ENCODE assay signal across 8 mouse cellular contexts in genomic region chr4:148804780-148805160, GRCm38 (mm10). TPM values are rescaled to one million over a fixed set of nuclear protein-coding genes. Genes with fewer than 3 reads are reported as not detected.
A peak's percentile ranks its signal among the peaks of the same experiment; 100 is the strongest.
DNase-seq lines count a peak whose midpoint lies in the region; ATAC-seq and TF ChIP-seq lines count a peak whose summit lies in the region.

No protein-coding gene starts in this region.

- DNase-seq in embryo, embryonic 9.5 days (ENCODE audit: extremely low spot score): peak; percentile 31
- no peak for DNase-seq in embryo, embryonic 10.5 days (ENCODE audit: low spot score)
- no peak for DNase-seq in heart, postnatal 0 days (ENCODE audit: low spot score)
- DNase-seq in liver, postnatal 0 days: no peak
- DNase-seq in layer of hippocampus, adult 11-12 months (ENCODE audit: low spot score): no peak
- DNase-seq in adrenal gland, adult (ENCODE audit: inconsistent age in 2 of 2, low spot score in 1 of 2): no peak

- H3K9ac ChIP-seq in heart, postnatal 0 days (replicated peaks; ENCODE audit: low read depth, low read length): peak overlapping the region; percentile 94
- no peak overlapping the region for H3K9ac ChIP-seq in liver, postnatal 0 days (replicated peaks)

- no peaks in the 10 kb centered on the region for H3K79me3 ChIP-seq in C2C12 (ENCODE audit: low read depth)

- no peak for ATAC-seq in heart, postnatal 0 days (ENCODE audit: insufficient read depth, low read depth)
- no peak for ATAC-seq in liver, postnatal 0 days
- ATAC-seq in CD4-positive, CD25-positive, alpha-beta regulatory T cell, adult 4 months: no peak

- H3K27me3 ChIP-seq in C2C12 (ENCODE audit: control insufficient read depth, insufficient read depth, insufficient read length): peaks cover 35% of the 10 kb centered on the region
- H3K27me3 ChIP-seq in heart, postnatal 0 days (ENCODE audit: control insufficient read depth, insufficient read depth, low read length): no peaks in the 10 kb centered on the region
- H3K27me3 ChIP-seq in liver, postnatal 0 days (ENCODE audit: insufficient read depth, low read length): peaks cover 80% of the 10 kb centered on the region

- H3K4me2 ChIP-seq in heart, postnatal 0 days (ENCODE audit: low read depth, low read length): peak overlapping the region; percentile 78
- peak overlapping the region; percentile 86 for H3K4me2 ChIP-seq in liver, postnatal 0 days (ENCODE audit: low read depth, low read length)

- peak overlapping the region; percentile 29 for H3K4me3 ChIP-seq in C2C12 (ENCODE audit: insufficient read depth, poor library complexity, severe bottlenecking)
- peak overlapping the region; percentile 98 for H3K4me3 ChIP-seq in heart, postnatal 0 days (ENCODE audit: low read depth, low read length)
- H3K4me3 ChIP-seq in liver, postnatal 0 days (ENCODE audit: low read depth, low read length): peak overlapping the region; percentile 53

- H3K27ac ChIP-seq in heart, postnatal 0 days (ENCODE audit: low read depth): peak overlapping the region; percentile 97
- no peak overlapping the region for H3K27ac ChIP-seq in liver, postnatal 0 days (ENCODE audit: low read depth)

- H3ac ChIP-seq in C2C12 (ENCODE audit: control insufficient read depth, insufficient read length, low read depth): no peak overlapping the region

- no peaks in the 10 kb centered on the region for H3K79me2 ChIP-seq in C2C12 (ENCODE audit: control insufficient read depth, insufficient read depth)

- no peaks in the 10 kb centered on the region for H3K9me3 ChIP-seq in heart, postnatal 0 days (replicated peaks; ENCODE audit: control insufficient read depth, low read length)
- H3K9me3 ChIP-seq in liver, postnatal 0 days (ENCODE audit: low read length): no peaks in the 10 kb centered on the region

- no peak for TF ChIP-seq EP300 in heart, postnatal 0 days (IDR thresholded peaks at IDR 0.05; ENCODE audit: low read depth)
- no peak for TF ChIP-seq EP300 in liver, postnatal 0 days (IDR thresholded peaks at IDR 0.05; ENCODE audit: low read depth)

- TF ChIP-seq CTCF in C2C12 (IDR thresholded peaks at IDR 0.05; ENCODE audit: control insufficient read depth, insufficient read depth, insufficient read length): no peak
- TF ChIP-seq CTCF in heart, postnatal 0 days (IDR thresholded peaks at IDR 0.05; ENCODE audit: low read depth): no peak
- TF ChIP-seq CTCF in liver, postnatal 0 days (IDR thresholded peaks at IDR 0.05; ENCODE audit: low read depth): no peak

- 0% methylated on average over 10 of the region's 16 CpGs for WGBS in heart, postnatal 0 days
- 2% methylated on average over 9 of the region's 16 CpGs for WGBS in liver, postnatal 0 days (ENCODE audit: insufficient replicate concordance)

- H3K4me1 ChIP-seq in heart, postnatal 0 days (ENCODE audit: control insufficient read depth, insufficient read depth): peaks cover 16% of the 10 kb centered on the region
- peaks cover 10% of the 10 kb centered on the region; the same call in 1 of the 2 replicates for H3K4me1 ChIP-seq in liver, postnatal 0 days (ENCODE audit: insufficient read depth)

- H3K36me3 ChIP-seq in C2C12 (ENCODE audit: control insufficient read depth, insufficient read depth): no peaks in the 10 kb centered on the region
- no peaks in the 10 kb centered on the region for H3K36me3 ChIP-seq in heart, postnatal 0 days (replicated peaks; ENCODE audit: control insufficient read depth, insufficient read depth, low read length)
- no peaks in the 10 kb centered on the region for H3K36me3 ChIP-seq in liver, postnatal 0 days (replicated peaks; ENCODE audit: insufficient read depth, low read length)

TF ChIP-seq in C2C12, 6 proteins besides CTCF, POLR2A, EP300 and RAD21:
- TF ChIP-seq FOSL1 (IDR thresholded peaks at IDR 0.05; ENCODE audit: insufficient read depth, low read length, poor library complexity, severe bottlenecking) (no peak), USF1 (IDR thresholded peaks at IDR 0.05; ENCODE audit: low read depth) (no peak), MYOG (IDR thresholded peaks at IDR 0.05; ENCODE audit: control insufficient read depth, extremely low read depth, insufficient read length) (no peak), MAX (IDR thresholded peaks at IDR 0.05) (no peak), MYOD1 (IDR thresholded peaks at IDR 0.05; ENCODE audit: control insufficient read depth, insufficient read length, low read depth) (no peak), CEBPB (IDR thresholded peaks at IDR 0.05; ENCODE audit: low read depth) (no peak)

RNA-seq across cellular contexts. Expression of gene Casz1, which starts 0.5 kb away (rescaled TPM):
- polyA plus RNA-seq in C2C12 (2012; fragmentation: generic; extraction: Trizol): 0.07 TPM
- total RNA-seq in heart, postnatal 0 days (2014; rRNA removed; ENCODE audit: low replicate concordance): 42.6 and 45.4 TPM in 2 replicates
- 13.7 and 16.4 TPM in 2 replicates for polyA plus RNA-seq in heart, postnatal 0 days (2015; fragmentation: Nextera tagmentation; extraction: Ambion mirVana)
- polyA plus RNA-seq in liver, postnatal 0 days (2015; fragmentation: Nextera tagmentation; extraction: Ambion mirVana): 0.43 and 0.65 TPM in 2 replicates
- polyA plus RNA-seq in CD4-positive, CD25-positive, alpha-beta regulatory T cell, adult 4 months (2017; shearing (Covaris generic)): 1 to 10 TPM; 1.0 to 1.9 TPM

Comparison
In these comparisons a context has a peak if more than half of its experiments do, and no peak if none do; other contexts are left out.
1. H3K4me3 ChIP-seq: peak in every context shown above with its lines; median percentile 98 in heart, postnatal 0 days; 53 in liver, postnatal 0 days; 29 in C2C12.